Mouse (Mus musculus): ENCODE measurements around the gene Wdr46.

Wdr46 gene

DNA sequence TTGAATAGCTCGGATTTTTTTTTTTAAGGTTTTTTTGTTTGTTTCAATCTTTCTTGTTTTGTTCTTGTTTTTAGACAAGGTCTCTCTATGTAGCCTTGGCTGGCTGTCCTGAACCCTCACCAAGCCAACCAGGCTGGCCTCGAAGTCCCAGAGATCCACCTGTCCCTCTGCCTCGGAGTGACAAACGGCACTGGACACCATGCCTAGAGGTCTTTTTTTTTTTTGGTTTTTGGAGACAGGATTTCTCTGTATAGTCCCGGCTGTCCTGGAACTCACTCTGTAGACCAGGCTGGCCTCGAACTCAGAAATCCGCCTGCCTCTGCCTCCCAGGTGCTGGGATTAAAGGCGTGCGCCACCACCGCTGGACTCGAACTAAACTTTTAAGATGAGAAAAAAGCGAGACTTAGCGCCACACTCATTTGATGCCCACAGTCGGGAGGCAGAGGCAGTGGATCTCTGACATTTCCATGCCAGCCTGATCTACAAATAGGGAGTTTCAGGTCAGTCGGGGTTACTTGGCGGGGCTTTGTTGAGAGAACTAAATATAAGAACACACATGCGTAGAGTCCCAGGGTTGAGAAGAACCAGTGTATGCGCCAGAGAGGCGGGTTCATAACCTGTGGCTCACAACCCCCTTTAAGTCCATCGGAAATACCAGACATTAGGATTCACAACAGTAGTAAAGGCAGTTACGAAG is 12.1 kb upstream of the Wdr46 start:
- no peak for DNase-seq (ENCODE audit: extremely low spot score)

DNA sequence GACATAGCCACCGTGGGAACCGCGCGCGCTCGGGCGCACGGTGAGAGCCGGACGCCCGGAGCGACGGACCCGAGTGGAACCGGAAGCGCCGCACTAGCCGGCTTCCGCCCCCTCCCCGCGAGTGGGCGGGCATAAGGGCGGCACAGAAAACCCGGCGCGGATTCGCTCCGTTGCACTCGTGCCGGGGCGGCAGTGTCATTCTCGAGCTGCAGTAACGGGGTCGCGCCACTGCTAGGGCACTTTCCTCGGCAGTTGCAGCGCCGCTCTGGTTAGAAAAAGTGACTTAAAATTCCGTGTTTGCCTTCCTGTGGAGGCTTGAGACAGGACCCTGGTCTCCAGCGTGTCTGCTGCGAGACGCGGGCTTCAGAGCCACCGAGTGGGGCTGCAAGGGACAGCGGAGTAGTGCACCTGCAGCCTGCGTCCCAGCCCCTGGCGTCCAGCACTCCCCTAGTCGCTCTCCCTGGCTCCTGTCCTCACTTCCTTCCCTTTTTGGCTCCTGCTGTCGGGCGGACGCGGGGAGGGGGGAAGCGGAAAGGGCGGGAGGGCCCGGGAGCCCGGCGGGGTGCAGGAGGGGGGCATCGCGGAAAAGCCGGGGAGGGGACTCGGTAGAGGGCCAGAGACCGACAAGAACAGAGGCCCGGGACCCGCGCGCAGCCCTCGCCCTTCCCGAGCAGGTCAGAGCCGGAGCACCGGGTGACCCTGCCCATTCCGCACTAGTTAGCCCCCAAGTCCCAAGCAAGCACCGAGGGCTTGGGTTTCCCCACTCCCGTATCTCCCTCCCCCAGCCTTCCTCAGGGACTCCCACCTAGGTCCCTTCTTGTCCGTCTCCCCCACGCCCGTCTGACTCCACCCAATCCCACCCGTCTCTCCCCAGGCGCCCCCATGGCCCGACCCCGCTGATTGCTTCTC is 10.8 kb upstream of the Wdr46 start, which contains the start of gene Rgl2:
TSS of gene Rgl2 (plus strand) at position 173 of the 909 bp plus-strand sequence.
- DNase-seq (ENCODE audit: extremely low spot score), result peak; percentile 97

DNA sequence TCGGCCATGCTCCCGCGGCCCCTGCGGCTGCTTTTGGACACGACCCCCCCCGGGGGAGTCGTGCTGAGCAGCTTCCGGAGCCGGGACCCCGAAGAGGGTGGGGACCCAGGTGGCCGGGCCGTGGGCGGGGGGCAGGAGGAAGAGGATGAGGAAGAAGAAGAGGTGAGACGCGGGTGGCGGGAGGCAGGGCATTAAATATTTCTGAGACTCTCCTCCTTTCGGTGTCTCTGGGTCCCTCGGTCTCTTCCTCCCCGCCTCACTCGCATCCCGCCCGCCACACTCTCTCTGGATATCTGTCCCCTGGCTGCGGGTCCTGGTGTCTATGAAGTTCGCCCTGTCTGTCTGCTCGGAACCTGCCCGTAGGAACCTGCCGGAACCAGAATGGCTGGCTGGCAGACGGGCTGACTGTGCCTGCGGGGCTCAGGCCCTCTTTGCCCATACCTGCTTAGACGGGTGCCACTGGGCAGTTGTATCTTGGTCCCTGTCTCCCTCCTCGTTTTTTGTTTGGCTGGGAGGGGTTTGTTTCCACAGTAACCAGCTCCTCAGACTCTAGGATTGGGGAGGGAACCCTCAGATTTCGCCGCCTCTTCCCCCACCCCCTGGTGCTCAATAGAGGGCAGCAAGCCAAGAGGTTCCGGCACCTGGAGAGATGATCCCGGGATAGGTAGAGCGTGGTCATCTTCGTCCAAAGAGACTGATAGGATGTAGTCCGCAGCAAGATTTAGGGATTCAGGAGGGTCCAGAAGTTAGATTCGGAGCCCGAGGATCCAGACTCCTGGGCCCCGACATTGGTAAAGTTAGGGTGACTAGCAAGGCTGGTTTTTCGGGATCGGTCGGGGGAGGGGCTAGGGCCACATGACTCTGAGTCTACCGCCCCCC is 9.9 kb upstream of the Wdr46 start:
- peak; percentile 46 for DNase-seq (ENCODE audit: extremely low spot score)

DNA sequence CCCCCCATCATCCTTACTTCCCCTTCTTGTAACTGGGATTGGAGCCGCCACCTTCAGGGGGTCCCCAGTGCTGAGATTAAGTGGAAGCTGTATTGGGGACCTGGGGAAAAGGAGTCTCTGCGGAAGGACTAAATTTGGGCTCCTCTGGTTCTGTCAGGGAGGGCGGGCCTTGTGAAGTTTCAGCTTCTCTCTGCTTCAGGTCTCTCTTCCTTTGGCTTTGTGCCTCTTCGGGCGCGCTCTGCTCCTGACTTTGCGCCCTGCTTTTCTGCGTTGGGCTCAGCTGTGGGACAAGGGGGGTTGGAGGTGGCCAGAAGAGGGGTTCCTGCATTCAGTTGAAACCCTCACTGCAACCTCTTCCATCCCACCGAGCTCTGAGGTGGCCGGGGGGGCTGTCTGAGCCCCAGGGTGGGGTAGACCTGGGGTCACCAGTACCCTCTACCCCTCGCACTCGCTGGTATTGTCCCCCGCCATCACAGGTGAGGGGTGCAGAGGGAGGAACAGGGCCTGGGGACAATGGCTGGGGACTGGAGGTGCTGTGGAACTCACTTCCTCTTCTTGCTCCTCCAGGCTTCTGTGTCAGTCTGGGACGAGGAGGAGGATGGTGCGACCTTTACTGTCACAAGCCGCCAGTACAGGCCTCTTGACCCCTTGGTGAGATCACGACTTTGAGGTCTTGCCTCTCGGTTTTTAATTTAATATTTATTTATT is 9.1 kb upstream of the Wdr46 start:
- no peak for DNase-seq (ENCODE audit: extremely low spot score)

DNA sequence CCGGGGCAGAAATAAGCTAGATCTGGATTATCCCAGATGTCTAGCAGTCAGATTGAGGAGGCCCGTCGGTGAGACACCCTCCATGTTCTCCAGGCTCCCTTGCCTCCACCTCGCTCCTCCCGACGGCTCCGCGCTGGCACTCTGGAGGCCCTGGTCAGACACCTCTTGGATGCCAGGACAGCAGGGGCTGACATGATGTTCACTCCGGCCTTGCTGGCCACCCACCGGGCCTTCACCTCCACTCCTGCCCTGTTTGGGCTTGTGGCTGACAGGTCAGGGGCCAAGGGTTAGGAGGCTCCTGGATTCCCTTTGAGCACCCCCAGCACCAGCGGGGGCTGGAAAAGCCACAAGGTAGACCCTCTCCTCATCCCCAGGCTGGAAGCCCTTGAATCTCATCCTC is 8.5 kb upstream of the Wdr46 start:
- DNase-seq (ENCODE audit: extremely low spot score), result no peak

DNA sequence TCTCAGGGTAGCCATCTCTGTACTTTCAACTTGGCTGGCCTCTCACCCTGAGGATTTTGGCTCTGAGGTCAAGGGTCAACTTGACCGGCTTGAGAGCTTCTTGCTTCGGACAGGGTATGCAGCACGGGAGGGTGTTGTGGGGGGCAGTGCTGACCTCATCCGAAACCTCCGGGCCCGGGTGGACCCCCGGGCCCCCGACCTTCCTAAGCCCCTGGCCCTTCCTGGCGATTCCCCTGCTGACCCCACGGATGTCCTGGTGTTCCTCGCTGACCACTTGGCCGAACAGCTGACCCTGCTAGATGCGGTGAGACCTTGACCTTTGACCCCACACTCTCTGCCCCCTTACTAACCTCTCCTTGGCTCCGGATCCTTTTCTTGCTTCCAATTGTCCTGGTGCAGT is 8.0 kb upstream of the Wdr46 start:
- no peak for DNase-seq (ENCODE audit: extremely low spot score)

DNA sequence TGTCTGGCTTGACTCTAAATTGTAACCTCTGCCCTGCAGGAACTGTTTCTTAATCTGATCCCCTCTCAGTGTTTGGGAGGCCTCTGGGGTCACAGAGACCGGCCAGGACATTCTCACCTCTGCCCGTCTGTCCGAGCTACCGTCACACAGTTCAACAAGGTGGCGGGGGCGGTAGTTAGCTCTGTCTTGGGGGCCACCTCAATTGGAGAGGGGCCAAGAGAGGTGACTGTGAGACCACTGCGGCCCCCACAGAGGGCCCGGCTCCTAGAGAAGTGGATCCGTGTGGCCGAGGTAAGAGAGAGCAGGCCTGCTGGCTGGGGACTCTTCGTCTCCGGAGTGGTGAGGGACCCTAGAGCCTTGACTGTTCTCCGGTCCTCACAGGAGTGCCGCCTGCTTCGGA is 7.5 kb upstream of the Wdr46 start:
- DNase-seq (ENCODE audit: extremely low spot score), result no peak

DNA sequence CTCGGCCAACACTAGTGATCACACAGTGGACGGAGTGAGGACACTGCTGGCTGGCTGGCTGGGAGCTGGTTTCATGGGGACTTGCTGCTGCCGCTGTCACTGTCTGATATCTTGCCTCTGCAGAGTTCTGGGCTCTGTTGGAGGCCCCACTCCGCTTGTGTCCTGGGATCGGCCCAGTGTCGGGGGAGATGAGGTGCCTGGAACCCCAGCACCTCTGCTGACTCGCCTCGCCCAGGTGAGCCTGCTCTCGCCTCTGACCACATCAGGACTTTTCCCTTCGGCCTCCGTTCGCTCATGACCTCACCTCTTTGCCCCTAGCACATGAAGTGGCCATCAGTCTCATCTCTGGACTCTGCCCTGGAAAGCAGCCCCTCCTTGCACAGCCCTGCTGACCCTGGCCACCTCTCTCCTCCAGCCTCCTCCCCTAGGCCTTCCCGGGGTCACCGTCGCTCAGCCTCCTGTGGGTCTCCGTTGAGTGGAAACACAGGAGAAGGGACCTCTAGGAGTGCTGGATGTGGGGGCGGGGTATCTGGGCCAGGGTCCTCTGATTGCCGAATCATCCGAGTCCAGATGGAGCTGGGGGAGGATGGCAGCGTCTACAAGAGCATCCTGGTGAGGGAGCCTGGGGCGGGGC is 4.9 kb upstream of the Wdr46 start:
- DNase-seq (ENCODE audit: extremely low spot score), result no peak

DNA sequence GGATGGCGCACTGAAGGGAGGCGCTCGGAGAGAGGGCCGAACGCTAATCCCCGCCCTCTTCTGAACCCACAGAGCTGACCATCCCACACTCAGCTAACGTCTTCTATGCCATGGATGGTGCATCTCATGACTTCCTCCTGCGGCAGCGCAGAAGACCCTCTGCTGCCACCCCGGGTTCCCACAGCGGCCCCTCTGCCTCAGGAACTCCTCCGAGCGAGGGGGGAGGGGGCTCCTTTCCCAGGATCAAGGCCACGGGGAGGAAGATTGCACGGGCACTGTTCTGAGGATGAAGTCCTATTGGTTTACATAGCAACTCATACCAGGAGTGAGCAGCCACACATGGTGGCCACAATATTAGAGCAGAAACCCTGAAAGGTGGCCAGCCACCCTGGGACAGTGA is 3.5 kb upstream of the Wdr46 start:
- no peak for DNase-seq (ENCODE audit: extremely low spot score)

DNA sequence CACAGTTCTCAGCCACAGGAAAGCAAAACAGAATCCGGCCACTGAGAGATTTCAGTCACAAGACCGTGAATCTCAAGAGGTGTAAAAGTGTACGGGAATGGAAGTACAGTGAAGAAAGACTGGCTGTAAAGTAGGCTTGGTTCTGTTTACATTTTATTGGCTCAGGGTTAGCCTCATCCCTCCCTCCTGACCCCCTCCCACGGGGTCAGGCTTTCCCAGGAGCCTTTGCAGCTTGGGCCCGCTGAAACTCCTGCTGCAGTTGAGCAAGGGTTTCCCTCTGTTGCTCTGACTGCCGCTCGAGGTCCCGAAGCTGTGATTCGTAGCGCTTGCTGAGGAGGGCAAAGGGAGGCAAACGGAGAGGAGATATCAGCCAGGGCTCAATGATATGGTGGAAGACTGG is 1.7 kb upstream of the Wdr46 start:
- DNase-seq (ENCODE audit: extremely low spot score), result no peak

DNA sequence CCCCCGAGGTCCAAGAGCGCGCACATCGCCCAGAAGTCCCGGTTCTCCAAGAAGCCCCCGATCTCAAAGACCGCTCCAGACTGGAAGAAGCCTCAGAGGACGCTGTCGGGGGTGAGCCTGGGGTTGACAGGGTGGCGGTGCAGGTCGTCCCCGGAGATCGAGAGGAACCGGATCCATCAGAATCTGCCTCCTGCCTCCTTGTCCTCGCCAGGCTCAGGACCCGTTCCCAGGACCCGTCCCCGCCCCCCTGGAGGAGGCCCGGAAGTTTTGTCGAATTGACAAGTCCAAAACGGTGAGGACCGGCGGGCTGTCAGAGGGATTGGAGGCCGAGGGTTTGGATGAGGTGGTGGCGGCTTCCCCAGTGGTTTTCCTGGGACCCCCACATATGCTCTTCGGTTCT is 521 bp downstream of the Wdr46 start:
- no peak for DNase-seq (ENCODE audit: extremely low spot score)

DNA sequence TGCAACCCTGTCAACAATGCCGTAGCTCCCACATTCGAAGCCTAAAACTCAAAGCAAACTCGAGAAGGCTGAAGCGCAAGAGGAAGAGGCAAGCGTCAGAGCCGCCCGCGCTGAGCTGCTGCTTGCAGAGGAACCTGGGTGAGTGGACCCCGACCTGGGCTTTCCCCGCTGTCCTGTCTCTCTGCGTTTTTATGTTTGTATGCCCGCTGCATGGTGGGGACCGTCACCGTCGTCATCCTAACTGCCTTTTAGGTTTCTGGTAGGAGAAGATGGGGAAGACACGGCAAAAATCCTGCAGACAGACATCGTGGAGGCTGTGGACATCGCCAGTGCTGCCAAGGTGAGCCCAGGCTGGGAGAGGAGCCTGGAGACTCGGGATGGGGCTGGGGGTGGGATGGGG is 921 bp downstream of the Wdr46 start:
- no peak for DNase-seq (ENCODE audit: extremely low spot score)

DNA sequence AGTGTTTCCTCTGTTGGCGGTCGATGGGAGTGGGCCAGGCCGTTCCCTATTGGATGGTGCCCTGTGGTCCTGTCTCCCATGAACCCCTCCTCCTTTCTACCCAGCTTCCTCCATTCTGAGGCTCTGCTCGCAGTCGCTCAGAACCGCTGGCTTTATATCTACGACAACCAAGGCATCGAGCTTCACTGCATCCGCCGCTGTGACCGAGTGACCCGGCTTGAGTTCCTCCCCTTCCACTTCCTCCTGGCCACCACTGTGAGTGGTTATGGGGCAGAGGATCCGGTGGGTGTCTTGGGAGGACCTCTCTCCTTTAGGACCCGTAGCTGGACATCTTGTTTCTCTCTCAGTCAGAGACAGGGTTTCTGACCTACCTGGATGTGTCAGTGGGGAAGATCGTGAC is 3.0 kb downstream of the Wdr46 start:
- no peak for DNase-seq (ENCODE audit: extremely low spot score)

DNA sequence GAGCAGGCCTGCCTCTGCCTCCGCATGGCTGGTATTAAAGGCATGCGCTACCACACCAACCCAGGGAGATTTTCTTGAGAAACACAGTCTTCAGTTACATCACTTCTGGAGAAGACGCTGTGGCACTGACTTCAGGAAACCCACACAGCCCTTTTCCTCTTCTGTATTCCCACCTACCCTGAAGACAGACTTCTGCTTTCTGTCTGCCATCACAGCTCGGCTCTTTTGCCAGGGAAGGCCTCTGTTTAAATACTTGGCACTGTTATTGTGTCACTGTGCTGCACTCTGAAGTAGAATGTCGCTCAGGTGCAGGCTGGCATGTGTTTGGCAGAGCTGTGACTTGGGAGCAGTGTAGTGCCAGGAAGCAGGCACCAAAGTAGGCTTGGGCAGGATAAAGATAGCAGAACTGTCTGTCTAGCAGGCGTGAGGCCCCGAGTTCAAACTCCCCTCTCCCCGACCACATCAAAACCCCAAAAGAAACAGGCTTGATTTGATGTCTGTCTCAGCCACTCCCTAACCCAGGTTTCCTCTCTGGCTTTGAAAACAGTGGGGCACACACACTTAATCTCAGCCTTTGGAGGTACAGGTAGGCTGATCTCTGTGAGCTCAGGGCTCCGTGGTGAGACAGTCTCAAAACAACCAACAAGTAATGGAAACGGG is 7.1 kb downstream of the Wdr46 start:
- no peak for DNase-seq (ENCODE audit: extremely low spot score)

DNA sequence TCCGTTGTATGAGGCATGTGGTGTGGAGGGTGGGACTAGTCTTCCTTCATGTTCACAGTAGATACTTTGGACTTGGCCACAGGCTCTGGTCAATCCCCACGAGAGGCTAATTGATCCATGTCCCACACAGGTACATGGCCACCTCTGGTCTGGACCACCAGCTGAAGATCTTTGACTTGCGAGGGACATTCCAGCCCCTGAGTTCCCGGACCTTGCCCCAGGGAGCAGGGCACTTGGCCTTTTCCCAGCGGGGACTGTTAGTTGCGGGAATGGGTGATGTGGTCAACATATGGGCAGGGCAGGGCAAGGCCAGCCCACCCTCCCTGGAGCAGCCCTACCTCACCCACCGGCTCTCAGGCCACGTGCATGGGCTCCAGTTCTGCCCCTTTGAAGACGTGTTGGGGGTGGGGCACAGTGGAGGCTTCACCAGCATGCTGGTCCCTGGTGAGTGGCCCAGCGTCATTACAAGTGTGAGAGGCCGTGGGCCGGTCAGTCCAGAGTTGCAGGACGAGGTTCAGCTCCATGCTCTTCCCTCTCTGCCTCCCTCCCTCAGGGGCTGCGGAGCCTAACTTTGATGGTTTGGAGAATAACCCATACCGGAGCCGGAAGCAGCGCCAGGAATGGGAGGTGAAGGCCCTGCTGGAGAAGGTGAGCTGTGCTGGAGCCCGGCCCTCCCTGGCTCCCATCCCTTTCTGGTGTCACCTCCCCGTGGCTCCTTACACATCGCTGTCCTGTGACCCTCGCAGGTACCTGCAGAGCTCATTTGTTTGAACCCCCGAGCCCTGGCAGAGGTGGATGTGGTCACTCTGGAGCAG is 7.8 kb downstream of the Wdr46 start:
- no peak for DNase-seq (ENCODE audit: extremely low spot score)

DNA sequence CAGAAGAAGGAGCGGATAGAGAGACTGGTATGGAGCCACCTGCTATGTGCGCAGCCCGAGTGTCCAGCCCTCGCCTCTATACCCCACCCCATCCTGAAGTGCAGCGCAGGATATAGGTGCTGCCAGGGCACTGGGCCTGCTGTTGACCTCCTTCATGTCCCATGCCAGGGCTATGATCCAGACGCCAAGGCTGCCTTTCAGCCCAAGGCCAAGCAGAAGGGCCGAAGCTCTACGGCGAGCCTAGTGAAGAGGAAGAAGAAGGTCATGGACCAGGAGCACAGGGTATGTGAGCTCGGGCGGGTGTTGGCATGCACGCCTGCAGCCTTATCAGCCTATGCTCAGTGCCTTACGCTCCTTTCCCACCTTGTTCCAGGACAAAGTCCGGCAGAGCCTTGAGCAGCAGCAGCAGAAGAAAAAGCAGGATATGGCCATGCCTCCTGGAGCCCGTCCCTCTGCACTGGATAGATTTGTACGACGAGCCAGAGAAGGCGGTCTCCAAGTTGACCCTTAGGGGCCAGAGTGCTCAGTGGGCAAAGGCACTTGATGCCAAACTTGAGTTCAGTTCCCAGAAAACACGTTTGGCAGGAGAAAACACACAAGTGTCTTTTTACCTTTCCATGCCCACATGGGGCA is 8.6 kb downstream of the Wdr46 start:
- DNase-seq (ENCODE audit: extremely low spot score), result no peak

DNA sequence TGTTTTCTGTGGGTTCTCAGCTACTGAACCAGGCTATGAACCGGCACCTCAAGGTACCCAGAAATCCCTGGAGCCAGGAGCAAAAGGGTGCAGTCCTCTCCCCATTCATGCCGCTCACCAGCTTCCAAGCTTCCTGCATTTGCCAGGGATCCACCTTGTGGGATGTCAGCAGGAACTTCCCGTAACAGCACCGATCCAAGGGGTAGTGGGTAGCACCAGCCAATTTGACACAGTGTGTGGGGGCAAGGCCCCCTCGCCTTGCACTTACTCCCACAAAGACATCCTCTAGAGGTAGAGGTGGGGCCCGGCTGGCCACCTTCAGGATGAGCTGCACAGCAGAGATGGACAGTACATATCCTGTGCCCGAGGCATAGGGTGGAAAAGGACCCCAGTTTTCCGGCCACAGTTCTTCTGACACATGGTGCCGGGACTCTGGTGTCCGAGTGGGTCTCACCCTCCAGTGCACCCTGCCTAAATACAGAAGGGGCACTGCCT is 9.7 kb downstream of the Wdr46 start:
- no peak for DNase-seq (ENCODE audit: extremely low spot score)

DNA sequence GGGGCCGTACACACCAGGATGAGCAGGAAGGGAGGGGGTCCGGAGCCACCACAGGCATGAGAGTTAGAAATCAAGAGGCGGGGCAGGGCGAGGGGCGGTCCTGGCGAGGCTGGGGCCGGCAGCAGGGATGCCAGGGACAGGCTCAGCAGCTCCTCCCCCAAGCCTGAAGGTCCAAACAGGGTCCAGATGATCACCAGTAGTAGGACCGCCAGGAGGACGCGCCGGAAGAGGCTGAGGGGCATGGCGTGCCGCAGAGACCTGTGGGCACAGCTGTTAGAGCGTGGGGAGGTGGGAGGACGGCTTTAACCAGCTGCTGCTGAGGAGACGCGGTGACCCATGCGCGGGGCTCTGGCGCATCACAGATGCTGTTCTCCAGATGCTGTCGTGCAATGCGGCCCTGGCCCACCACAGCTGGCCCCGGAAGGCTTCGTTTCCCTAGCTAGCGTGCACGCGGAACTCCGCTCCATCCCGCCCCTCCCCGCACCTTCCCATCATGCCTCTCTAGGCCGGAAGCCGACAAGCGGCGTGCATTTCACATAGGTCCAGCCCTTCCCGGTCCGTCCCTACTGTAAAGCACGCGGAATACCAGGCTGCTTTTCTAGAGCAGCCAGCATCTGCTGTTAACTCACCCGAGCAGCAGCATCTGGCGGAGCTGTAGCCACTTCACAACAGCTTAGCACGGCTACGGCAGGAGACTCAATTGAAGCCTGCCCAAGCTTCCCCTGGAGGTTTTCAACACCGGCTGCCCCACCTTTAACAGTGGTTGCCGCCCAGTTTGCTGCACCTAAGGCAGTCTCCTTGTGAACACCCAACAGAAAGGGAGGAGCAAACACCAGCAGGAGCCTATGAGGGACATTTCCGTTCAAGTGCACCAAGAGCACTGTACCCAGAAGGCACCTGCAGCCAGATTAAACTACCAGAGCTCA is 10.8 kb downstream of the Wdr46 start, which contains the start of gene B3galt4:
TSS of gene B3galt4 (minus strand) at position 468 of the 926 bp plus-strand sequence.
- peak; percentile 93 for DNase-seq (ENCODE audit: extremely low spot score)

All from embryo, embryonic 9.5 days (tissue).